Mouse (Mus musculus): ENCODE results near the gene Acoxl. TPM values are rescaled to one million over a fixed set of nuclear protein-coding genes. Genes with fewer than 3 reads are reported as not detected.

Acoxl gene
- polyA plus RNA-seq, 1 experiment from 2014 or later = 0.14 TPM

DNA sequence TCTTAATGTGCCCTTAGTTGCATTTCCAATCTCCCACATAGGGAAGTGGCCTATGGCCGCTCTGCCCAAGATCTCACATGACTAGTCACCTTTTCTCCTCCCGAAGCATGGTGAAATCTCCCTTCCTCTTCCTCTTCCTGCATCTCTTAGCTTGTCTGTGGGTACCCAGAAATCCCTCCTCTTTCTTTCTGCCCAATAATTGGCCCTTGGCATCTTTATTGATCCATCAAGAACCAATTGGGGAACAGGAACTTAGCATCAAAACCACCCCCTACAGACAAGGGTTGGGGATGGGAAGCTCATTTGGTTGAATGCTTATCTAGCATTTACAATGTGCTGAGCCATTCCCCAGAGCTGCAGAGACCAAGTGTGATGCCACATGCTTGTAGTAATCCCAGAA, 226.9 kb downstream of the Acoxl start:
- DNase-seq (ENCODE audit: low spot score) = no peak
- Histone ChIP-seq H3K9me3 (ENCODE audit: control insufficient read depth, low read length) (no peaks in the 10 kb centered on the region), H3K36me3 (ENCODE audit: control insufficient read depth, insufficient read depth, low read length) (no peaks in the 10 kb centered on the region), H3K4me2 (replicated peaks; ENCODE audit: low read depth, low read length) (no peak overlapping the region), H3K27ac (ENCODE audit: low read depth, low read length) (no peak overlapping the region), H3K27me3 (ENCODE audit: control insufficient read depth, insufficient read depth, low read length) (no peaks in the 10 kb centered on the region), H3K9ac (ENCODE audit: low read depth, low read length) (no peak overlapping the region), H3K4me3 (ENCODE audit: low read depth, low read length) (no peak overlapping the region), H3K4me1 (replicated peaks; ENCODE audit: control insufficient read depth, insufficient read depth, low read length) (no peaks in the 10 kb centered on the region)
- ATAC-seq (ENCODE audit: low FRiP score) = no peak
- 93% methylated on average over 2 of the region's 2 CpGs for WGBS

DNA sequence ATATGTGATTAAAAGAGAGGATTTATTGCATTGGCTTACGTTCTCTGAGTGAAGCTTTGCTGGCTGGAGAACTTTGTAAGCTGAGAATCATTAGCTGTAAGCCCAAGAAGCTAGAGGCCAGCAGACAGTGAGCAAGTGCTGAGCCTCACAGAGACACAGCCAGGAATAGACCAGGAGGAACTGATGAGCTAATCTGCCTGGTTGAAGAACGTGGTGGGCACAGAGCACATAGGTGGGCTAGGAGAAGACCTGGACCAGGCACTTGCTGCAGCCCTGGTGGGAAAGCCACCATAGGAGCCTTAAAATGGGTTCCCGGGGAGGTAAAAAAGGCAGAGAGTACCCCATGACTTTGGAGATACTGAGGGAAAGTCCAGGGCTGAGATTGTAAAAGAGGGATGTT, 228.5 kb downstream of the Acoxl start:
- Histone ChIP-seq H3K9me3 (ENCODE audit: control insufficient read depth, low read length) (no peaks in the 10 kb centered on the region), H3K4me2 (replicated peaks; ENCODE audit: low read depth, low read length) (no peak overlapping the region), H3K9ac (ENCODE audit: low read depth, low read length) (no peak overlapping the region), H3K4me3 (ENCODE audit: low read depth, low read length) (no peak overlapping the region), H3K27me3 (ENCODE audit: control insufficient read depth, insufficient read depth, low read length) (no peaks in the 10 kb centered on the region), H3K4me1 (replicated peaks; ENCODE audit: control insufficient read depth, insufficient read depth, low read length) (no peaks in the 10 kb centered on the region), H3K27ac (ENCODE audit: low read depth, low read length) (no peak overlapping the region), H3K36me3 (ENCODE audit: control insufficient read depth, insufficient read depth, low read length) (no peaks in the 10 kb centered on the region)
- ATAC-seq (ENCODE audit: low FRiP score) (no peak), DNase-seq (ENCODE audit: low spot score) (no peak)
- WGBS = 80% methylated on average over 3 of the region's 3 CpGs

GRCm38 (mm10) chr2:128067596-128067995, 228.9 kb downstream of the Acoxl start:
- H3K4me1 ChIP-seq (replicated peaks; ENCODE audit: control insufficient read depth, insufficient read depth, low read length) = no peaks in the 10 kb centered on the region
- no peaks in the 10 kb centered on the region for H3K27me3 ChIP-seq (ENCODE audit: control insufficient read depth, insufficient read depth, low read length)
- no peak overlapping the region for H3K4me3 ChIP-seq (ENCODE audit: low read depth, low read length)
- no peaks in the 10 kb centered on the region for H3K36me3 ChIP-seq (ENCODE audit: control insufficient read depth, insufficient read depth, low read length)
- H3K9me3 ChIP-seq (ENCODE audit: control insufficient read depth, low read length) = no peaks in the 10 kb centered on the region
- H3K27ac ChIP-seq (ENCODE audit: low read depth, low read length) = no peak overlapping the region
- H3K4me2 ChIP-seq (replicated peaks; ENCODE audit: low read depth, low read length) = no peak overlapping the region
- no peak overlapping the region for H3K9ac ChIP-seq (ENCODE audit: low read depth, low read length)
- no peak for DNase-seq (ENCODE audit: low spot score)
- ATAC-seq (ENCODE audit: low FRiP score) = no peak
- 88% methylated on average over 7 of the region's 7 CpGs for WGBS

DNA sequence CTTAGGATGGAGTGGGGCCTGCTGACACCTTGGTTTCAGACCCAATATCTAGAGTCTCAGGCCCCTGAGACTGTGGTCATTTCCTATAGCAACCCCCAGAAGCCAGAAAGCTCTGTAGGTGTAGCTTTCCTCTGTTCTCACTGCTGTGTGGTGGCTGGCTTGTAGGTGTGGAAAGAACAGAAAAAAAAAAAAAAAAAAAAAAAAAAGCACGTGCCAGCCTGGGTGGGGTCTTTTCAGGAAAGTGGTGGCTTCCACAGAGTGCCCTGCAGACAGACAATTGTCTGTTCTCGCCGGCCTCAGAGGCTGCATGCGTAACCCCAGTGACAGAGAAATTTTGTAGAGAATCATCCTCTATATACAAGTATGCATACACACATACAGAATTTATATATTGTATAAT, 229.5 kb downstream of the Acoxl start:
- no peaks in the 10 kb centered on the region for H3K9me3 ChIP-seq (ENCODE audit: control insufficient read depth, low read length)
- H3K4me3 ChIP-seq (ENCODE audit: low read depth, low read length) = no peak overlapping the region
- H3K9ac ChIP-seq (ENCODE audit: low read depth, low read length) = no peak overlapping the region
- H3K27ac ChIP-seq (ENCODE audit: low read depth, low read length) = no peak overlapping the region
- H3K4me2 ChIP-seq (replicated peaks; ENCODE audit: low read depth, low read length) = no peak overlapping the region
- ATAC-seq (ENCODE audit: low FRiP score) (no peak), DNase-seq (ENCODE audit: low spot score) (no peak)
- H3K4me1 ChIP-seq (replicated peaks; ENCODE audit: control insufficient read depth, insufficient read depth, low read length) = no peaks in the 10 kb centered on the region
- H3K36me3 ChIP-seq (ENCODE audit: control insufficient read depth, insufficient read depth, low read length) = no peaks in the 10 kb centered on the region
- H3K27me3 ChIP-seq (ENCODE audit: control insufficient read depth, insufficient read depth, low read length) = no peaks in the 10 kb centered on the region
- 78% methylated on average over 4 of the region's 4 CpGs for WGBS

GRCm38 (mm10) chr2:128069025-128069424, 230.3 kb downstream of the Acoxl start:
- ATAC-seq (ENCODE audit: low FRiP score) = no peak
- H3K4me3 ChIP-seq (ENCODE audit: low read depth, low read length) = no peak overlapping the region
- H3K27ac ChIP-seq (ENCODE audit: low read depth, low read length) = no peak overlapping the region
- no peak for DNase-seq (ENCODE audit: low spot score)
- no peaks in the 10 kb centered on the region for H3K36me3 ChIP-seq (ENCODE audit: control insufficient read depth, insufficient read depth, low read length)
- H3K4me2 ChIP-seq (replicated peaks; ENCODE audit: low read depth, low read length) = no peak overlapping the region
- H3K9me3 ChIP-seq (ENCODE audit: control insufficient read depth, low read length) = no peaks in the 10 kb centered on the region
- WGBS = 57% methylated on average over 2 of the region's 2 CpGs
- no peaks in the 10 kb centered on the region for H3K27me3 ChIP-seq (ENCODE audit: control insufficient read depth, insufficient read depth, low read length)
- no peaks in the 10 kb centered on the region for H3K4me1 ChIP-seq (replicated peaks; ENCODE audit: control insufficient read depth, insufficient read depth, low read length)
- no peak overlapping the region for H3K9ac ChIP-seq (ENCODE audit: low read depth, low read length)

GRCm38 (mm10) chr2:128071791-128072190, 233.1 kb downstream of the Acoxl start:
- no peaks in the 10 kb centered on the region for H3K36me3 ChIP-seq (ENCODE audit: control insufficient read depth, insufficient read depth, low read length)
- H3K4me3 ChIP-seq (ENCODE audit: low read depth, low read length) = no peak overlapping the region
- no peak overlapping the region for H3K9ac ChIP-seq (ENCODE audit: low read depth, low read length)
- ATAC-seq (ENCODE audit: low FRiP score) (no peak), DNase-seq (ENCODE audit: low spot score) (no peak)
- WGBS = 77% methylated on average over 7 of the region's 7 CpGs
- H3K9me3 ChIP-seq (ENCODE audit: control insufficient read depth, low read length) = no peaks in the 10 kb centered on the region
- no peaks in the 10 kb centered on the region for H3K4me1 ChIP-seq (replicated peaks; ENCODE audit: control insufficient read depth, insufficient read depth, low read length)
- no peak overlapping the region for H3K4me2 ChIP-seq (replicated peaks; ENCODE audit: low read depth, low read length)
- no peak overlapping the region for H3K27ac ChIP-seq (ENCODE audit: low read depth, low read length)
- no peaks in the 10 kb centered on the region for H3K27me3 ChIP-seq (ENCODE audit: control insufficient read depth, insufficient read depth, low read length)

GRCm38 (mm10) chr2:128072944-128073343, 234.3 kb downstream of the Acoxl start:
- DNase-seq (ENCODE audit: low spot score) (no peak), ATAC-seq (ENCODE audit: low FRiP score) (no peak)
- no peaks in the 10 kb centered on the region for H3K36me3 ChIP-seq (ENCODE audit: control insufficient read depth, insufficient read depth, low read length)
- H3K9me3 ChIP-seq (ENCODE audit: control insufficient read depth, low read length) = no peaks in the 10 kb centered on the region
- no peak overlapping the region for H3K27ac ChIP-seq (ENCODE audit: low read depth, low read length)
- no peak overlapping the region for H3K4me3 ChIP-seq (ENCODE audit: low read depth, low read length)
- H3K9ac ChIP-seq (ENCODE audit: low read depth, low read length) = no peak overlapping the region
- H3K4me1 ChIP-seq (replicated peaks; ENCODE audit: control insufficient read depth, insufficient read depth, low read length) = no peaks in the 10 kb centered on the region
- no peaks in the 10 kb centered on the region for H3K27me3 ChIP-seq (ENCODE audit: control insufficient read depth, insufficient read depth, low read length)
- 86% methylated on average over 5 of the region's 5 CpGs for WGBS
- H3K4me2 ChIP-seq (replicated peaks; ENCODE audit: low read depth, low read length) = no peak overlapping the region

- H3K4me2 ChIP-seq (replicated peaks; ENCODE audit: low read depth, low read length) = no peak overlapping the region
- H3K9me3 ChIP-seq (ENCODE audit: control insufficient read depth, low read length) = no peaks in the 10 kb centered on the region
- no peak for ATAC-seq (ENCODE audit: low FRiP score)
- H3K36me3 ChIP-seq (ENCODE audit: control insufficient read depth, insufficient read depth, low read length) = no peaks in the 10 kb centered on the region
- H3K4me3 ChIP-seq (ENCODE audit: low read depth, low read length) = no peak overlapping the region
- WGBS = 83% methylated on average over 2 of the region's 2 CpGs
- no peaks in the 10 kb centered on the region for H3K4me1 ChIP-seq (replicated peaks; ENCODE audit: control insufficient read depth, insufficient read depth, low read length)
- no peak overlapping the region for H3K9ac ChIP-seq (ENCODE audit: low read depth, low read length)
- H3K27ac ChIP-seq (ENCODE audit: low read depth, low read length) = no peak overlapping the region
- H3K27me3 ChIP-seq (ENCODE audit: control insufficient read depth, insufficient read depth, low read length) = no peaks in the 10 kb centered on the region
- DNase-seq (ENCODE audit: low spot score) = no peak
Observed at GRCm38 (mm10) chr2:128073603-128074002, 234.9 kb downstream of the Acoxl start.

DNA sequence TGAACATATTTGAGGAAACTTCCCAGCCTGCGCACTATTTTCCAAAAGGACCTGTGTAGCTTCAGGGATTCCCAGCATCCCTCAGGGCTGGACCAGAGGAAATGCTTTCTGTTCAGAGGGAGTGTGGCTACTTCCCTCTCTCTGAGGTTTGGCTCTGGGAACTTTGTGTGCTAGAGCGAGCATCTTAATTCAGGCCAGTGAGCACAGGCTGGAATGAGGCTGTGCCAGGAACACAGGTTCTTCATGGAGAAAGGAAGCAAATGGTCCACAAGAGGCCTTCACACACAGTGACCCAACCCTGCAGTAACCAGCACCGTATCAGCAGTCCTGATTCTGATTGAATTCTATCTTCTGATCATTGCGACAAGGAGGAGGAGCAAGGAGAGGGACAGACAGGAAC, 238.3 kb downstream of the Acoxl start:
- Histone ChIP-seq H3K4me1 (replicated peaks; ENCODE audit: control insufficient read depth, insufficient read depth, low read length) (no peaks in the 10 kb centered on the region), H3K4me2 (replicated peaks; ENCODE audit: low read depth, low read length) (no peak overlapping the region), H3K9me3 (ENCODE audit: control insufficient read depth, low read length) (no peaks in the 10 kb centered on the region), H3K9ac (ENCODE audit: low read depth, low read length) (no peak overlapping the region), H3K4me3 (ENCODE audit: low read depth, low read length) (no peak overlapping the region), H3K36me3 (ENCODE audit: control insufficient read depth, insufficient read depth, low read length) (no peaks in the 10 kb centered on the region), H3K27ac (ENCODE audit: low read depth, low read length) (no peak overlapping the region), H3K27me3 (ENCODE audit: control insufficient read depth, insufficient read depth, low read length) (no peaks in the 10 kb centered on the region)
- WGBS = 79% methylated on average over 4 of the region's 4 CpGs
- ATAC-seq (ENCODE audit: low FRiP score) = no peak
- no peak for DNase-seq (ENCODE audit: low spot score)

Data from hindbrain, embryonic 11.5 days (tissue).